Mouse (Mus musculus) heart, adult 2 months (tissue): ENCODE data around the gene Fjx1. TPM values are rescaled to one million over a fixed set of nuclear protein-coding genes. Genes with fewer than 3 reads are reported as not detected.

Source experiments
- DNase-seq, 2 experiments: peaks; one replicate each; pipeline ENCODE4 v3.0.0; 2021
- H3K27ac ChIP-seq: fragments of 200-600 bp; 2 replicates; pipeline ENCODE4 v1.8.1; 2022
- H3K27me3 ChIP-seq: fragments of 200-500 bp; 2 replicates; pipeline ENCODE4 v1.6.1; 2012; ENCODE audit warnings: mild to moderate bottlenecking, low read length, inconsistent platforms, mixed read lengths; ENCODE audit not compliant: control insufficient read depth, insufficient read depth
- H3K36me3 ChIP-seq: fragments of 200-500 bp; 2 replicates; pipeline ENCODE4 v1.6.1; 2012; ENCODE audit warnings: low read length, inconsistent platforms; ENCODE audit not compliant: control insufficient read depth, insufficient read depth
- H3K4me1 ChIP-seq: fragments of 200-500 bp; 2 replicates; pipeline ENCODE4 v1.6.1; 2011; ENCODE audit warnings: low read length; ENCODE audit not compliant: control insufficient read depth, insufficient read depth
- H3K4me3 ChIP-seq: fragments of 200-600 bp; 2 replicates; pipeline ENCODE4 v1.8.1; 2022
- H3K79me2 ChIP-seq: fragments of 200-500 bp; replicated peaks from 2 replicates; pipeline ENCODE4 v1.6.1; 2012; ENCODE audit warnings: mild to moderate bottlenecking, inconsistent platforms, low read length, moderate library complexity, mixed read lengths; ENCODE audit not compliant: control insufficient read depth, insufficient read depth
- H3K9ac ChIP-seq: fragments of 200-500 bp; 2 replicates; pipeline ENCODE4 v1.6.1; 2012; ENCODE audit warnings: low read depth, mild to moderate bottlenecking, control low read depth, inconsistent platforms, low read length, mixed read lengths
- CTCF ChIP-seq: fragments of 200-600 bp; IDR thresholded peaks from 2 replicates; pipeline ENCODE4 v1.8.1; 2022; ENCODE audit warnings: antibody characterized with exemption, mild to moderate bottlenecking, moderate library complexity
- EP300 ChIP-seq: fragments of 200-500 bp; IDR thresholded peaks from 2 replicates; pipeline ENCODE4 v1.6.1; 2011; ENCODE audit warnings: low read depth, low read length, control low read depth; ENCODE audit not compliant: insufficient read depth
- POLR2A ChIP-seq: fragments of 200-500 bp; IDR thresholded peaks from 2 replicates; pipeline ENCODE4 v1.6.1; 2011; ENCODE audit warnings: mild to moderate bottlenecking, low read depth, low read length, control low read depth; ENCODE audit not compliant: insufficient read depth
- WGBS: fragments of 180-500 bp; shearing (Covaris S2); methylation state at CpG from one replicate; pipeline ENCODE4 v1.1.7; 2018; 5-methylcytosine and 5-hydroxymethylcytosine counted together
- intact Hi-C: fragments of 180-260 bp; cut with DNase I; formaldehyde crosslinking; loops from one replicate; pipeline ENCODE4 v1.15.1; 2025
- long read RNA-seq: library from polyadenylated mRNA; stranded (forward); transcript quantifications from one replicate; pipeline ENCODE4 v2.0.0, GENCODE M21; 2021
- polyA plus RNA-seq: library from polyadenylated mRNA; depleted of rRNA; stranded (reverse); fragments of >200 nt; gene quantifications from 2 replicates; pipeline ENCODE4 v1.2.3, GENCODE M21; 2012; rRNA removed
- total RNA-seq, 2 experiments: library from RNA; stranded (reverse); gene quantifications; 2 replicates each; pipeline ENCODE4 v1.2.3; 2021

The Fjx1 gene
- total RNA-seq (under 1 TPM; 0.50 to 0.68 TPM), polyA plus RNA-seq (0.57 and 0.59 TPM in 2 replicates)
- long read RNA-seq, partial matches to known transcripts: 0 of 1 reads
- long read RNA-seq, other reads (novel, unspliced or antisense): 0 of 1 reads

DNA sequence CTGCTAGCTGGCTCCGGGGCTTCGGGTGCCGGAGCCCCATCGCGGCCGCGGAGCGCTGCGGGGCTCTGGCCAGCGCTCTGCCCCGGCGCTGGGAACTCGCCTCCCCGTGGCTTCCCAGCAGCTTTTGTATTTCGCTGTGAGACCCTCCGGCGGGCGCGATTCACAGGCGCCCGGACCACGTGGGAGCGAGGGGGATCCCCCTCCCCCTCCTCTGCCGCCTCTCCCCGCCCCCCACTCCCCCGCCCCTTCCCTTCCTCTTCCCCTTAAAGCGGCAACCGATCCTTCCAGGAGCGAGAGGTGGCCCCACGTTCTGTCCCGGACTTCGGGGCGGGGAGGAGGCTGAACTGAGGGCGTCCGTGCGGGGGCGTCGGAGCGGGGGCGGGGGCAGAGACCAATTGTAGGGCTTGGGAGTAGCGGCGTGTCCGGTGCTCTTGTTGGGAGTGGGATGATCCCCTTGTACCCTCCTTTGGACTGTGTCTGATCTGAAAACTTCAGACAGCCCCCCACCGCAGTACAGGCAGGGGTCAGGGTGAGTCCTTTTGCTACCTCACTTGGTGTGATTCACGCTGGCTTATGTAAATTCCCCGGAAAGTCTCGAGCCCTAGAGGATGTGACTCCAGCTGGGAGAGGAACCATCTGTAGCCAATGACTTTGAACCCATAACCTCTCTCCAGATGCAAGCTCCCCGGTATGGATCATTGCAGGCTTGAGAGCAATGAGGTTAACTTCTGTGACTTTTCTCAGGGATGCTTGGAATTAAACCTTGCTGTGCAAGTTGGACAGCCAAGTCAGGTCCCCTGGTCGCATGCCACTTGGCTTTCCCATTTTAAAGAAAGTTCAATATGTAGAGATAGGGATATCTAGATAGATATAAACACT is at the start of gene Fjx1:
Gene Fjx1 (minus strand): TSS at position 829 of the 879 bp plus-strand sequence.
- Histone ChIP-seq H3K4me1 (peaks cover 1% of the 10 kb centered on the region; the same call in 1 of the 2 replicates), H3K79me2 (no peaks in the 10 kb centered on the region), H3K27me3 (peaks cover 7% of the 10 kb centered on the region), H3K27ac (no peak within 1 kb of the TSS), H3K9ac (peak within 1 kb of the TSS; percentile 48), H3K4me3 (peak within 1 kb of the TSS; percentile 60), H3K36me3 (no peaks in the 10 kb centered on the region)
- TF ChIP-seq POLR2A: no peak
- TF ChIP-seq EP300: no peak
- no peak for TF ChIP-seq CTCF
- DNase-seq: peak; percentile 38 to 53
- WGBS: 2% methylated on average over 48 of the region's 49 CpGs
- intact Hi-C loops: loop anchor here (1.0 to 10.0 kb wide), 5 partner anchors 165 to 747 kb away; partner anchors contain the start of gene Ldlrad3

DNA sequence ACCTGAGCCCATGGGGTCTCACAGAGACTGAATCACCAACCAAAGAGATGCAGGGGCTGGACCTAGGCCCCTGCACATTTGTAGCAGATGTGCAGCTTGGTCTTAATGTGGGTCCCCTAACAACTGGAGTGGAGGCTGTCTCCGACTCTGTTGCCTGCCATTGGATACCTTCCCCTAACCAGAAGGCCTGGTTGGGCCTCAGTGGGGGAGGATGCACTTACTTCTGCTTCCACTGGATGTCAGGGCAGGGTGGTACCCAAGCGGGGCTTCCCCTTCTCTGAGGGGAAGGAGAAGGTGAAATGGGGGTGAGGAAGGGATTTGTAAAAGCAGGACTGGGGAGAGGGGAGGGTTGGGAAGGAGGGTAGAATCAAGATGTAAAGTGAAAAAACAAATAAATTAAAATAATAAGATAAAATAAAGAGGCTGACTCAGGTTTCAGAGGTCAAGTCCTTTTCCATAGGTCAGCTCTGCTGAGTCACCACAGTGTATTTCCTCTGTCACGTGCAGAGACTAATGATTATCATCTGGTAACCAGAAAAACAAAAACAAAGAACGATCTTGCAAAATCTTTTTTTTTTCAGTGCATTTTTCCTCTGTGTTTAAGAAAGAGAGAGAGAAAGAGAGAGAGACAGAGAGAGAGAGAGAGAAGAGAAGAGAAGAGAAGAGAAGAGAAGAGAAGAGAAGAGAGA is 47.8 kb upstream of the Fjx1 start:
- intact Hi-C loops: no loop called here
- H3K4me1 ChIP-seq: no peaks in the 10 kb centered on the region
- H3K27ac ChIP-seq: no peak overlapping the region
- no peaks in the 10 kb centered on the region for H3K36me3 ChIP-seq
- WGBS: 40% methylated on average over 4 of the region's 4 CpGs
- H3K27me3 ChIP-seq: no peaks in the 10 kb centered on the region
- DNase-seq: no peak
- H3K4me3 ChIP-seq: no peak overlapping the region
- no peaks in the 10 kb centered on the region for H3K79me2 ChIP-seq
- no peak for TF ChIP-seq CTCF
- no peak for TF ChIP-seq EP300
- TF ChIP-seq POLR2A: no peak
- H3K9ac ChIP-seq: no peak overlapping the region

DNA sequence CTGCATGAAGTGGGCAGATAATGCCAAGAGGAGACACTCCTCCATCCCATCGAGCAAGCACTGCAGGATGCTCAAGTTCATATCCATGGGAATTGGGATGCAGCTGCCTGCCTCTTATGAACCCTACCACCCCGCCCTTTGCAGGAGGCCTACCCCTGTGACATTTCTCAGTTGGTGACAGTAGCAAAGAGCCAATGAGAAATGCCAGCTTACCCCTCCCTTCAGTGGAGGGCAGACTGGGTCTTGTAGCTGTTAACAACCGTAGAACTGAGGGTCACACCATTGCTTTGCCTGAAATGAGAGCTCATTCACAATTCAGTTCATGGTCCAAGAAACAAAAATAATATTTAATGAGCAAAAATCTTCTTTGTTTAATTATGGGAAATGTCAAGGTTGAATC is 28.4 kb upstream of the Fjx1 start:
- Histone ChIP-seq H3K27me3 (no peaks in the 10 kb centered on the region), H3K9ac (no peak overlapping the region), H3K4me1 (no peaks in the 10 kb centered on the region), H3K27ac (no peak overlapping the region), H3K36me3 (no peaks in the 10 kb centered on the region), H3K4me3 (no peak overlapping the region), H3K79me2 (no peaks in the 10 kb centered on the region)
- TF ChIP-seq EP300 (no peak), CTCF (no peak), POLR2A (no peak)
- DNase-seq: no peak
- intact Hi-C loops: no loop called here
- 54% methylated on average over 3 of the region's 3 CpGs for WGBS

DNA sequence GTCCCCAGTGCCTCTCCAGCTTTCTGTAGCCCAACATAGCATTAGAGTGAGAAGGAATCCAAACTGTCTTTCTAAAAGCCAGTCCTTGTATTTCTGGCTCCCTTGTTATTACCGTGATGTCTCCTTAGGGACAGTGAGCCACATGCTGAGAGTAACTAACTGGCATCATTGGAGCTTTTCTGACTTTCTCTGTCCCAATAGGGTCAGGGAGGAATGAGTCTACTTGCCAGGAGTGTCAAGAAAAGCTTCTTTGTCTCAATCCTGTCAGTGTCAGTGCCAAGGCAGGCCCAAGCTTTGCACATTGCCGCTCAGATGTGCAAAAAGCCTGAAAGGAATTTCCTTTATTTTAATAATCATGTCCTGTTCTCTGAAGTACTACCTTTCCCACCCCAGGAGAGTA is 23.8 kb upstream of the Fjx1 start:
- Histone ChIP-seq H3K79me2 (no peaks in the 10 kb centered on the region), H3K9ac (no peak overlapping the region), H3K36me3 (no peaks in the 10 kb centered on the region), H3K4me1 (no peaks in the 10 kb centered on the region), H3K27ac (no peak overlapping the region), H3K27me3 (no peaks in the 10 kb centered on the region), H3K4me3 (no peak overlapping the region)
- intact Hi-C loops: no loop called here
- 58% methylated on average over 2 of the region's 2 CpGs for WGBS
- no peak for DNase-seq
- TF ChIP-seq EP300 (no peak), POLR2A (no peak)

DNA sequence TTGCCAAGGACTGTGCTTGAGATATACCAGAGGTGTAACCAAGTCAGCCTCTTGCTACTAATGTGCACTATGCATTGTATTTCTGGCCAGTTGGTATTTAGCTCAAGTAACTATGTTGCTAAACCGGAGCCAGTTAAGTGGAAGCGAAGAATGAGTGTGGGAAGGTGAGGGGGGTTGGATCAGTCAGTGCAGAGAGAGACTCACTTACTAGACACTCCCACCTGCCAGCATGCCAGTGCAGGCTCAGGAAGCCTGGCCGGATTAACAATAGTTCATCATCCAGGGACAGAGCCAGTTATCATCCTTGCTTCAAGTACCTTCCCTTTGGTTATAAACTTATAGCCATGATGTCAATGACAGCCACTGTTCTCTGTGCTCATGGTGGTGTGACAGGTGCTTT is 16.3 kb upstream of the Fjx1 start:
- no peaks in the 10 kb centered on the region for H3K27me3 ChIP-seq
- no peaks in the 10 kb centered on the region for H3K79me2 ChIP-seq
- intact Hi-C loops: no loop called here
- no peak for DNase-seq
- no peak overlapping the region for H3K4me3 ChIP-seq
- H3K9ac ChIP-seq: no peak overlapping the region
- no peak overlapping the region for H3K27ac ChIP-seq
- no peaks in the 10 kb centered on the region for H3K4me1 ChIP-seq
- 72% methylated on average over 3 of the region's 3 CpGs for WGBS
- no peaks in the 10 kb centered on the region for H3K36me3 ChIP-seq
- TF ChIP-seq CTCF (no peak), POLR2A (no peak), EP300 (no peak)

DNA sequence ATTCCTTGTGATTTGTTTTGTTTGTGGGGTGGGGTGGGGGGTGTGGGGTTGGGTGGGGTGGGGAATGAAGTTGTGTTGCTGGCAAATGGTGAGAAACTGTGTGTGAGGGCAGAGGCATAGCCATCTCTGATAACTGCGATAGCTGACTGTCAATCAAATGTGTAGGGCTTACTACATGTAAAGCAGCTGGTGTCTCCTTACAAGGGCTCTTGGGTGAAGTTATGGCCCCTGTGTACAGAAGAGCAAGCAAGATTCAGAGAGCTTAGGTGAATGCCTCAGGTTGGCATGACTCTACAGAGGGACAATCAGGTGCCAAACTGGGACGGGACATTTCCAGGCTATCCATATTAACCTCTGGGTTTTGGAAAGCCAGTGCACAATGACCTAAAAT is 12.0 kb upstream of the Fjx1 start:
- 73% methylated on average over 2 of the region's 2 CpGs for WGBS
- no peaks in the 10 kb centered on the region for H3K36me3 ChIP-seq
- H3K4me3 ChIP-seq: no peak overlapping the region
- no peaks in the 10 kb centered on the region for H3K79me2 ChIP-seq
- no peaks in the 10 kb centered on the region for H3K27me3 ChIP-seq
- H3K4me1 ChIP-seq: no peaks in the 10 kb centered on the region
- no peak overlapping the region for H3K27ac ChIP-seq
- H3K9ac ChIP-seq: no peak overlapping the region
- TF ChIP-seq CTCF (no peak), EP300 (no peak), POLR2A (no peak)
- no peak for DNase-seq
- intact Hi-C loops: no loop called here
